Mouse (Mus musculus) neural tube, embryonic 13.5 days (tissue): ENCODE measurements around the gene Pax2. TPM values are rescaled to one million over a fixed set of nuclear protein-coding genes. Genes with fewer than 3 reads are reported as not detected.

Experiments
- ATAC-seq: fragments of 200-750 bp; cut with Nextera tagmentation; 2 replicates; pipeline ENCODE4 v1.8.0; 2017; ENCODE audit warnings: low read depth, mild to moderate bottlenecking, moderate TSS enrichment, moderate library complexity
- H3K27ac ChIP-seq: fragments of 300-500 bp; sonication (generic); replicated peaks from 2 replicates; pipeline ENCODE4 v1.5.1; 2015; ENCODE audit warnings: moderate library complexity, mild to moderate bottlenecking, inconsistent platforms
- H3K27me3 ChIP-seq: fragments of 300-500 bp; sonication (generic); 2 replicates; pipeline ENCODE4 v1.6.1; 2015; ENCODE audit warnings: mild to moderate bottlenecking, inconsistent platforms
- H3K36me3 ChIP-seq: fragments of 300-500 bp; sonication (generic); 2 replicates; pipeline ENCODE4 v1.6.1; 2015; ENCODE audit warnings: mild to moderate bottlenecking, inconsistent platforms
- H3K4me1 ChIP-seq: fragments of 300-500 bp; sonication (generic); replicated peaks from 2 replicates; pipeline ENCODE4 v1.6.1; 2015; ENCODE audit warnings: inconsistent platforms
- H3K4me2 ChIP-seq: fragments of 300-500 bp; sonication (generic); 2 replicates; pipeline ENCODE4 v1.6.1; 2015; ENCODE audit warnings: inconsistent platforms, mild to moderate bottlenecking, moderate library complexity
- H3K4me3 ChIP-seq: fragments of 300-500 bp; sonication (generic); 2 replicates; pipeline ENCODE4 v1.5.1; 2015; ENCODE audit warnings: mild to moderate bottlenecking, inconsistent platforms
- H3K9ac ChIP-seq: fragments of 300-500 bp; sonication (generic); 2 replicates; pipeline ENCODE4 v1.6.1; 2015; ENCODE audit warnings: moderate library complexity, mild to moderate bottlenecking, inconsistent platforms
- H3K9me3 ChIP-seq: fragments of 300-500 bp; sonication (generic); 2 replicates; pipeline ENCODE4 v1.6.1; 2016; ENCODE audit warnings: inconsistent platforms
- WGBS: fragments of 180-500 bp; shearing (Covaris S2); methylation state at CpG from one replicate; pipeline ENCODE4 v1.1.7; 2015; 5-methylcytosine and 5-hydroxymethylcytosine counted together
- polyA plus RNA-seq: library from polyadenylated mRNA; unstranded; fragments of >200 nt; fragmentation: Nextera tagmentation; extraction: Ambion mirVana; gene quantifications from 2 replicates; pipeline ENCODE4 v1.2.1, GENCODE M21; 2015

Gene Pax2
- polyA plus RNA-seq, 1 experiment from 2014 or later: 25.2 TPM

- ATAC-seq: no peak
- peaks cover 82% of the 10 kb centered on the region for H3K4me1 ChIP-seq
- no peaks in the 10 kb centered on the region for H3K36me3 ChIP-seq
- H3K9me3 ChIP-seq: no peaks in the 10 kb centered on the region
- no peak overlapping the region for H3K9ac ChIP-seq
- H3K4me3 ChIP-seq: no peak overlapping the region
- no peak overlapping the region for H3K4me2 ChIP-seq
- no peak overlapping the region for H3K27ac ChIP-seq
- no peaks in the 10 kb centered on the region for H3K27me3 ChIP-seq
- 79% methylated on average over 5 of the region's 5 CpGs for WGBS
Measured at GRCm38 (mm10) chr19:44799156-44799555, 43.3 kb downstream of the Pax2 start.

- H3K4me2 ChIP-seq: no peak overlapping the region
- WGBS: 35% methylated on average over 6 of the region's 6 CpGs
- H3K27ac ChIP-seq: no peak overlapping the region
- no peak overlapping the region for H3K4me3 ChIP-seq
- H3K27me3 ChIP-seq: no peaks in the 10 kb centered on the region
- H3K36me3 ChIP-seq: no peaks in the 10 kb centered on the region
- no peaks in the 10 kb centered on the region for H3K9me3 ChIP-seq
- H3K4me1 ChIP-seq: peaks cover 82% of the 10 kb centered on the region
- no peak overlapping the region for H3K9ac ChIP-seq
- ATAC-seq: no peak
Measured at GRCm38 (mm10) chr19:44800327-44800726, 44.5 kb downstream of the Pax2 start.

GRCm38 (mm10) chr19:44808734-44809133 is 52.9 kb downstream of the Pax2 start:
- Histone ChIP-seq H3K36me3 (no peaks in the 10 kb centered on the region), H3K27ac (0 out of 2 replicates have a peak overlapping the region, but pooled peaks have one; percentile 42), H3K9ac (0 out of 2 replicates have a peak overlapping the region, but pooled peaks have one; percentile 26), H3K9me3 (no peaks in the 10 kb centered on the region), H3K4me1 (peaks cover 26% of the 10 kb centered on the region), H3K27me3 (no peaks in the 10 kb centered on the region), H3K4me2 (no peak overlapping the region), H3K4me3 (no peak overlapping the region)
- no peak for ATAC-seq
- WGBS: 3% methylated on average over 8 of the region's 8 CpGs

DNA sequence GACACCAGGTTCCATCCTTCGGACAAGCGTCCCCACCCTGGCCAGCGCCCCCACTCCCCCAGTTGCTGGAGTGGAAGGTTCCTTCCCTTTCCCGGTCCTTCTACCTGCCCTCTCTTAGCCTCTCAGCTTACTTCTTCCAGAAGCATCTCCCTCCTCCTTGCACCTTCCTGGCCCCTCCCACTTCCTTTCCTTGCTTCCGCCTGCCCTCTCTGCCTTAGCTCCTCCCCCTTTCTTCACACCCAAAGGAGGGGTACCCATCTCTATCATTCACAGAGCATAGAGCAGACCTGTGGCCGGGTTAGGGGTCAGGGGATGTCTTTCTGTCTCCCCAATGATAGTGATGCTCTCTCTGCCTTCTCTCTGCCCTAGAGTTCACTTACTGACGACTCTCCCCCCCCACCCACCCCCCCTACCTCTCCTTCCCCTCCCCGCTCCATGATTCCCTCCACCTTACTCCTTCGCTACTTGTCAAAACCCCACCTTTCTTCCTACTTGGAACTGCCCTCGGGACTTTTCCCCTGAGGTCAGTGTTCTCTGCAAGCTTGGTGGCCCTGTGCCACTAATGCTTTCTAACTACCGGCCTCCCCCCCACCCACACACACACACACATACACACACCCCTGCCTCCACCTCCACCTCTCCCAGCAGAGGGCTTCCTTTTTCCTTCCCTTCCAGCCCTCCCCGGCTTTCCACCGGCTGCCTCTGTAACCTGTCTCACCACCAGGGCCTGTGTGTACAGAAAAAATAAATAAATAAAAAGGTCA is 57.0 kb downstream of the Pax2 start:
- H3K27me3 ChIP-seq: peaks cover 10% of the 10 kb centered on the region
- H3K4me2 ChIP-seq: no peak overlapping the region
- H3K4me3 ChIP-seq: no peak overlapping the region
- ATAC-seq: no peak
- WGBS: 65% methylated on average over 13 of the region's 13 CpGs
- H3K27ac ChIP-seq: no peak overlapping the region
- no peaks in the 10 kb centered on the region for H3K9me3 ChIP-seq
- H3K36me3 ChIP-seq: no peaks in the 10 kb centered on the region
- no peak overlapping the region for H3K9ac ChIP-seq
- H3K4me1 ChIP-seq: peaks cover 61% of the 10 kb centered on the region

DNA sequence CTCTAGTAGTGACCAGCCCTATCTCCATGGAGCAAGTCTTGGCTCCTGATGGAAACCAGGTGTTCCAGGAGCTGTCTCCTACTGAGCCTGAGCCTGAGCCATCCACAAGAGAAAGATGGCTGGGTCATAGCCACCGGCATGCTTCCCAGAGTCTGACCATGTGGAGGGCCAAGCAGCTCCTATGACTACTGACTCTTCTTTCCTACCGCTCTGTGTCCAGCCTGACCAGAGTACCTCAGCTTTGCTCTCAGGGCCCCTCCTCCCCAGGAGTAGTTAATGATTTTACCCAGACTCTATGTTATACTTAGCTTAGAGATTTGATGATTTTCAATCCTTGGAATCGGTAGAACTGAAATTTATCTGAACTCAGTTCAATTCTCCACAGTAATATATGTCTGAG is 59.3 kb downstream of the Pax2 start:
- Histone ChIP-seq H3K36me3 (no peaks in the 10 kb centered on the region), H3K9me3 (no peaks in the 10 kb centered on the region), H3K4me1 (peaks cover 72% of the 10 kb centered on the region), H3K27ac (no peak overlapping the region), H3K4me3 (no peak overlapping the region), H3K27me3 (peaks cover 19% of the 10 kb centered on the region), H3K4me2 (no peak overlapping the region), H3K9ac (no peak overlapping the region)
- no peak for ATAC-seq
- WGBS: 82% methylated on average over 3 of the region's 3 CpGs

DNA sequence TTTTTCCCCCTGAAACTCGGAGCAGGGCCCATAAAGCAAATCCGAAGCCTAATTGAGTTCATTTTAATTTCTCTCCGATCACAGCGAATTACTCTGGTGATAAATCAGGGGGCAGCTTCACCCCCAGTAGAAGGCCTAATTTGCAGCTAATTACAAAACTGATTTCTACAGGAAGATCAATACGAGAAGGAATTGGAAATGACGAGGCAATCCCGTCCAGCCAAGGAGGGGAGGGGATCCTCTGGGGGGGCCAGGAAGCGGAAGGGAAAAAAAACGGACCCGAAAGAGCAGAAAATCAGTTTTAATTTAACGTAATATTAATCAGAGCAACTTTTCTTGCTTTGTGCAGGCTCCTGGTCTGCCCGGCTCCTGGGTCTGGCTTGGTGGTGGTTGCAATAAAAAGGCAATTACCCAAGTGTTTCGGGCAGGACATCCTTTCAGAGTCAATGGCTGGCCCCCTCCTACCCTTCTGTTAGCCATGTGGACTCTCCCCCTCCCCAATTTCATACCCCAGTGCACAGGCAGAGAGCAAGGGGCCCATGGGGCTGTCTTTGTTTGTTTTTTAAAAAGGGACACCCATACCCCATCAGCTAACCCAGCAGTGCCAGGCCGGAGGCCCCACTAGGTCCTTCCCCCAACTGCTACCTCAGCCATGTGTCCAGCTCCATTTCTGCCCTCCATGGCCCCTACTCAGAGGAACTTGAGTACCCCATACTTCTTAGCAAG is 61.7 kb downstream of the Pax2 start:
- Histone ChIP-seq H3K4me3 (no peak overlapping the region), H3K27me3 (peaks cover 38% of the 10 kb centered on the region), H3K27ac (peak overlapping the region; percentile 39), H3K9me3 (no peaks in the 10 kb centered on the region), H3K9ac (no peak overlapping the region; the same call in 1 of the 2 replicates), H3K36me3 (0 out of 2 replicates have a peak, but pooled peaks cover 5% of the 10 kb centered on the region), H3K4me2 (no peak overlapping the region), H3K4me1 (peaks cover 86% of the 10 kb centered on the region)
- peak; percentile 29; the same call in 1 of the 2 replicates for ATAC-seq
- 10% methylated on average over 14 of the region's 14 CpGs for WGBS

DNA sequence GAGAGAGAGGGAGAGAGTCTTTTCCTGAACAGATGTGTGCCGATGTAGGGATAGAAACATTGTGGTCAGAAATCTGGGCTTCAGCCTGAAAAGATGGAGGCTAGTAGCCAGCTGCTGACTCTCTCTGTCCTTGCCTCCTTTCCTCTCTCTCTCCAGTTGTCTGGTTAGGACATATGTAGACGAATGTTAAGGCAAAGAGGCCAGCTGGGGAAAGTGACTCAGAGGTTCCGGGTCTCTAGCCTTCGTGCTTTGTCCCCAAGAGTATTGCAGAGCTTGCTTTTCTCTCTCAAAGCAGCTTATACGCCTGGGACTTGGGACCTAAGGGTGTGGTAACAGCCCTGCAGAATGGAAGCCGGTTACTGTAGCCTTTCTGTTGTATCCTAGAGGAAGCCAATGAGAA is 62.8 kb downstream of the Pax2 start:
- no peak for ATAC-seq
- H3K4me1 ChIP-seq: peaks cover 90% of the 10 kb centered on the region
- H3K9ac ChIP-seq: no peak overlapping the region
- H3K27me3 ChIP-seq: peaks cover 43% of the 10 kb centered on the region
- no peak overlapping the region for H3K4me2 ChIP-seq
- 40% methylated on average over 6 of the region's 6 CpGs for WGBS
- H3K27ac ChIP-seq: peak overlapping the region; percentile 39
- 0 out of 2 replicates have a peak, but pooled peaks cover 5% of the 10 kb centered on the region for H3K36me3 ChIP-seq
- no peak overlapping the region for H3K4me3 ChIP-seq
- H3K9me3 ChIP-seq: no peaks in the 10 kb centered on the region

- H3K4me3 ChIP-seq: no peak overlapping the region
- H3K9ac ChIP-seq: no peak overlapping the region
- no peak for ATAC-seq
- peaks cover 5% of the 10 kb centered on the region; the same call in 1 of the 2 replicates for H3K36me3 ChIP-seq
- H3K4me1 ChIP-seq: peaks cover 81% of the 10 kb centered on the region
- H3K27me3 ChIP-seq: peaks cover 61% of the 10 kb centered on the region
- peak overlapping the region; percentile 61; the same call in 1 of the 2 replicates for H3K27ac ChIP-seq
- no peaks in the 10 kb centered on the region for H3K9me3 ChIP-seq
- WGBS: 25% methylated on average over 3 of the region's 3 CpGs
- no peak overlapping the region for H3K4me2 ChIP-seq
Measured at GRCm38 (mm10) chr19:44821581-44821980, 65.7 kb downstream of the Pax2 start.

DNA sequence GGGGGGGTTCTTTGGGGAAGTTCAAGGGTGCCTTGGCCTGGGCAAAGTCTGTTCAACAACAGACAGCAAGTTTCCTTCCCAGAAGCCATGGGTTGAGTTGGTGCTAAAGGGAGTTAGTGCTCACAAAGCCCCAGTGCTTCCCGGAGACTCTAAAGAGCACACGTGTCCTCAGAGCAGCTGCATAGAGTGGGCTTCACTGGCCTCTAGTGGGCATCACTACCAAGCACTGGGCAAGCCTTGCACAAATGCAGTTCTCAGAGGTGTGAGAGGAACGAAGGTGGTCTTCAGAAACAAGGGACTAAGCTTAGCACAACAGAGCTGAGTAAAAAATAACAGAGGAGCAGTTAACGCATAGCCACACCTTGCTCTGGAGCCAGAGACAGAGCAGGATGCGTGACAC is 66.5 kb downstream of the Pax2 start:
- Histone ChIP-seq H3K4me2 (no peak overlapping the region), H3K4me3 (no peak overlapping the region), H3K9me3 (no peaks in the 10 kb centered on the region), H3K36me3 (peaks cover 5% of the 10 kb centered on the region; the same call in 1 of the 2 replicates), H3K27me3 (peaks cover 63% of the 10 kb centered on the region), H3K4me1 (peaks cover 74% of the 10 kb centered on the region), H3K9ac (no peak overlapping the region), H3K27ac (no peak overlapping the region)
- no peak for ATAC-seq
- 60% methylated on average over 5 of the region's 5 CpGs for WGBS

- Histone ChIP-seq H3K27ac (no peak overlapping the region), H3K27me3 (peaks cover 68% of the 10 kb centered on the region), H3K4me2 (no peak overlapping the region), H3K4me1 (peaks cover 60% of the 10 kb centered on the region), H3K9ac (no peak overlapping the region), H3K4me3 (no peak overlapping the region), H3K9me3 (no peaks in the 10 kb centered on the region), H3K36me3 (peaks cover 5% of the 10 kb centered on the region; the same call in 1 of the 2 replicates)
- 8% methylated on average over 3 of the region's 3 CpGs for WGBS
- no peak for ATAC-seq
Measured at GRCm38 (mm10) chr19:44823657-44824056, 67.8 kb downstream of the Pax2 start.

- H3K36me3 ChIP-seq: peaks cover 5% of the 10 kb centered on the region; the same call in 1 of the 2 replicates
- peak overlapping the region; percentile 17; the same call in 1 of the 2 replicates for H3K9ac ChIP-seq
- ATAC-seq: no peak
- H3K27ac ChIP-seq: peak overlapping the region; percentile 18; the same call in 1 of the 2 replicates
- H3K4me1 ChIP-seq: peaks cover 44% of the 10 kb centered on the region
- H3K4me2 ChIP-seq: peak overlapping the region; percentile 3; the same call in 1 of the 2 replicates
- H3K9me3 ChIP-seq: no peaks in the 10 kb centered on the region
- no peak overlapping the region for H3K4me3 ChIP-seq
- H3K27me3 ChIP-seq: peaks cover 64% of the 10 kb centered on the region
- WGBS: 21% methylated on average over 11 of the region's 11 CpGs
Measured at GRCm38 (mm10) chr19:44825216-44825768, 69.4 kb downstream of the Pax2 start.

GRCm38 (mm10) chr19:44825819-44826218 is 70.0 kb downstream of the Pax2 start:
- Histone ChIP-seq H3K4me2 (0 out of 2 replicates have a peak overlapping the region, but pooled peaks have one; percentile 3), H3K9me3 (no peaks in the 10 kb centered on the region), H3K36me3 (peaks cover 5% of the 10 kb centered on the region; the same call in 1 of the 2 replicates), H3K4me1 (peaks cover 39% of the 10 kb centered on the region), H3K27ac (peak overlapping the region; percentile 18; the same call in 1 of the 2 replicates), H3K4me3 (no peak overlapping the region), H3K27me3 (peaks cover 66% of the 10 kb centered on the region), H3K9ac (0 out of 2 replicates have a peak overlapping the region, but pooled peaks have one; percentile 17)
- no peak for ATAC-seq
- WGBS: 19% methylated on average over 4 of the region's 4 CpGs
